Mouse (Mus musculus): ENCODE measurements around the gene Cdca5. TPM values are rescaled to one million over a fixed set of nuclear protein-coding genes. Genes with fewer than 3 reads are reported as not detected.
A peak's percentile ranks its signal among the peaks of the same experiment; 100 is the strongest.

Cdca5 gene
- total RNA-seq, 2 experiments from 2014 or later: 3.8 to 5.0 TPM

DNA sequence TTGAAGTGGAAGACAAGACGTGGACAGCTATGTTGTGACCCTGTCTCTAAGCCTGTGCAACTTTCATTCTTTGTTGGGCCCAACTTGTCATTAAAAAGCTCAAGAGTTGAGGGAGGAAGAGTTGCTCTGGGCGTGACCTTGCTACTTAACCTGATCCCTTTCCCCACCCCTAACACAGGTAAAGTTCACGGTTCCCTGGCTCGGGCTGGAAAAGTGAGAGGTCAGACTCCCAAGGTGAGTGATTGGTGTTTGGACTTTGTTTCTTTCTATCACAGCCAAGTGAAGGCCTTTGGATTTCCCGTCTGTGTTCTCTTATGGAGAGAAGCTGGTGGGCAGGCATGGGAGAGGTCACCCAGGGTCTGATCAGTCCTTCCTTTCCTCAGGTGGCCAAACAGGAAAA is 25.8 kb upstream of the Cdca5 start:
- no peak for DNase-seq
- intact Hi-C loops (cut with DNase I): no loop called here

- intact Hi-C loops (cut with DNase I): loop anchor here (2.0 kb wide), 1 partner anchor 16 kb away; the partner anchor contains the start of gene Vps51
- peak; percentile 96 to 97 for DNase-seq
Measured at GRCm38 (mm10) chr19:6061021-6061533, 23.7 kb upstream of the Cdca5 start, which contains the start of gene Znhit2. Gene Znhit2 (plus strand): TSS chr19:6061192.

DNA sequence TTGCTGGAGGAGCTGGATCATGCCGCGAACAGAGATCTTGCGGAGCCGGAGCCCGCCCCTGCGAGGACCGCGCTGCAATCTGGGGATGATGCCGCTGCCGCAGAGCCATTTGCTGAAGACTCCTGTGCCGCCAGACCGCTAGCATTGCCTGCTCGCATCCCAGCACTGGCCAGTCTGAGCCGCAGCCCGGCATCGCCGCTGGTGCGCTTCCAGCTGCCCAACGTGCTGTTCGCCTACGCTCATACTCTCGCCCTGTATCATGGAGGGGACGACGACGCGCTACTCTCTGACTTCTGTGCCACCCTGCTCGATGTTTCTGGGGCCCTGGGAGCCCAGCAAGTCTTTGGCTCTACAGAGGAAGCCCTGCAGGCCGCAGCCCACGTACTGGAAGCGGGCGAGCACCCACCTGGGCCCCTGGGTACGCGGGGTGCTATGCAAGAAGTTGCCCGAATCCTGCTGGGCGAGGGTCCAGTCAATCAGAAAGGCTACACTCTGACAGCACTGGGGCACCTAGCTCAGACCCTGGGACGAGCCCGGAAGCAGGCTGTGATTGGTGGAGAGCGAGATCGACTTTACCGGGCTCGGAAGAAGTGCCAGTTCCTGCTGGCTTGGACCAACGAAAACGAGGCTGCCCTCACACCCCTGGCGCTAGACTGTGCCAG is 23.0 kb upstream of the Cdca5 start:
- intact Hi-C loops (cut with DNase I): loop anchor here (2.0 kb wide), 1 partner anchor 15 kb away; the partner anchor contains the start of gene Vps51
- peak; percentile 46 to 56 for DNase-seq

- no peak for DNase-seq
- intact Hi-C loops (cut with DNase I): no loop called here
Measured at GRCm38 (mm10) chr19:6062418-6062817, 22.4 kb upstream of the Cdca5 start.

GRCm38 (mm10) chr19:6063081-6063480 is 21.7 kb upstream of the Cdca5 start:
- intact Hi-C loops (cut with DNase I): no loop called here

GRCm38 (mm10) chr19:6066571-6066970 is 18.2 kb upstream of the Cdca5 start:
- intact Hi-C loops (cut with DNase I): no loop called here
- DNase-seq: no peak

More at GRCm38 (mm10) chr19:6063081-6063480, 21.7 kb upstream of the Cdca5 start:
- DNase-seq: no peak

DNA sequence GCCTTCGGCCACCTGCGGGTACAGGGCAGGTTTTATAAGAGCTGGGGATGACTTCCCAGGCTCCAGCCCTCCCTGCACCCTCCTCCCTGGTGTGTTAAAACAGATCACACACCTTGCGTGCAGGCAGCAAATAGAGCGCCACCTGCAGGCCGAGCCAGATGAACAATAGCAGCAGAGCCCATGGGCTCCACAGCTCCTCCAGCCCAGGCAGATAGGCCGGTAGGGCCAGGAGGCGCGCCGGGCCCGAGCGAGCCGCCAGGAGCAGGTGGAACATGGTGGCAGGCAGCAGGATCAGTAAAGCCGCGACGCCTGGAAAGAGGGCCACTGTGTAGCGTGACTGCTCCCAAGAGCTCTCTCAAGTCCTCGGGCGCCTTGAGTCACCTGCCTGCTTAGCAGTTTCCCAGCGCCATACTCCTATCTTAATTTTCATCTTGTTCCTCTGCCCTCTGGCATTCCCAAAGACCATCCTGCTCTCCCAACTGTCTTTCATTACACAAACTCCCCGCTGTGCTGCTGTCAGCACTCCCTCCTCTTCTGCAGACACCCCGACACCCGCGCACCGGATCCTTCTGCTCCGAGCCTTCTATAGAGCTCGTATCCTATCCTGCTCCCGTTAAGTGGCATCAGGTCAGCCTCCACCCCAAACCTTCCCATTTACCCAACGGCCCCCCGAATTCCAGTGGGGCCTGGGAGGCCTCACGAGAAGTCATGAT is 17.6 kb upstream of the Cdca5 start:
- intact Hi-C loops (cut with DNase I): no loop called here
- DNase-seq: peak; percentile 72 to 86

DNA sequence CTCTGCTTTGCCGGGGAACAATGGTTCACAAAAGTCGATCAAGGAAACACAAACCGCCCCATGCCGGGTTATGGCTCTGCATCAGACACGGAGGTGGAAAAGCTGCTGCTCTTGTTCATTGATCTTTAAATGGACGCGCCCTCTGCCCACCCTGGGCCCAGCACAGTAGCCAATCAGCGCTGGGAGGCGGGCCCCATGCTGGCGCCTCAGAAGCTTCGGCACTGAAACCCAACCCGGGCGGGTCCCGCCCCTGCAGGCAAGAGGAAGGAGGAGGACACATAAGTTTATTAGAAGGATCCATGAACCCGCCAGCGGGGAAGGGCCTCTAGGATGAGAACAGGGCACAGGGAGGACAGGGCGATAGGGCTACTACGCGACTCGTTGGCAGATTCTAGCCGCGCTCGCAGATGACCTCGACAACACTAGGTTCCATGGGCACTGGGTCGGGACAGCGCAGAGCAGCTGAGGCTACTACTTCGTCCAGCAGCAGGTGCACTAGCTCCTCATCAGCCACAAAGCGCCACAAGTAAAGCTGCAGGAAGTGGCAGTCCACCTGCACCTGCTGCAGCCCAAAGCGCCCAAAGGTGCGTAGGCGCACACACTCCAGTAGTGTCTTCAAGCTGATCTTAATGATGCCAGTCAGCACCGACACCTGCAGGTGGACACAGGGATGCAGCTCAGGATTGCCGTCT is 16.9 kb upstream of the Cdca5 start, which contains the start of gene Tm7sf2:
Gene Tm7sf2 (minus strand): TSS at position 650 of the 692 bp plus-strand sequence.
- intact Hi-C loops (cut with DNase I): no loop called here
- DNase-seq: peak; percentile 92

- DNase-seq: no peak
- intact Hi-C loops (cut with DNase I): no loop called here
Measured at GRCm38 (mm10) chr19:6068951-6069350, 15.8 kb upstream of the Cdca5 start.

DNA sequence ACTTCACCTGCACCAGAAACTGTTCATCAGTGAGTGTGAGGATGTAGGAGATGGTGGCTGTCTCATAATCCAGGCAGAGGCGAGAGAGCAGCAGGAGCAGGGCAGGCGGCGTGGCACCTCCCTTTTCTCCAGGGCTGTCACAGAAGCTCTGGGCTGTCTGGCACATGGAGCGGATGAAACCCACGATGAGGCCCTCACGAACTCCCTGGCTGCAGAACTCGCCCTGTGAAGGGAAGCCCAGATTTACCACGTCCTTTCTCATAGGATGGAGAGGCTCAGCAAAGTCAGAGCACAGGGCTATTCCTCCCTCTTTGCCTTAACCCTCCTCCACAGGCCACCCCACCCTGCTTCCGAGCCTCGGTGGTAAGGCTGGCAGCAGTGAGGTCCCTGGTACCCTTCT is 14.9 kb upstream of the Cdca5 start:
- intact Hi-C loops (cut with DNase I): no loop called here
- DNase-seq: no peak

- DNase-seq: no peak
- intact Hi-C loops (cut with DNase I): no loop called here
Measured at GRCm38 (mm10) chr19:6070571-6071250, 14.1 kb upstream of the Cdca5 start.

DNA sequence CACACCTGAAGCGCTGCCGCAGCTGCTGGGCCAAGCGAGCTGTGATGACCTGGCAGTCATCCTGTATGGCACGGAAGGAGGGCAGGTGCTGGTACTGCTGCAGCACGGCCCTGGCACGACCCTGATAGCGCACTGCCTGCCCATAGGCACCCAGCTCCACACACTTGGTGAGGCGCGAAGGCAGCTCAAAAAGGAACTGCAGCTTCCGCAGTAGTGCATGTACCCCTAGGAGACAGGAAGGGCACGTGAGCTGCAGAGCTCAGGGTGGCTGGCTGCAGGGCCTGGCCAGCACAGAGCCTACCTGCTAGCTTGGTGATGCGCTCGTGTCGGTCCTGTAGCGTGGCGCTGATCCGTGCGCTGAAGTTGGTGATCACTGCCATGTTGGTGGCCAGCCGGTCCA is 13.5 kb upstream of the Cdca5 start:
- intact Hi-C loops (cut with DNase I): no loop called here
- no peak for DNase-seq

GRCm38 (mm10) chr19:6073889-6074288 is 10.9 kb upstream of the Cdca5 start:
- DNase-seq: no peak
- intact Hi-C loops (cut with DNase I): no loop called here

DNA sequence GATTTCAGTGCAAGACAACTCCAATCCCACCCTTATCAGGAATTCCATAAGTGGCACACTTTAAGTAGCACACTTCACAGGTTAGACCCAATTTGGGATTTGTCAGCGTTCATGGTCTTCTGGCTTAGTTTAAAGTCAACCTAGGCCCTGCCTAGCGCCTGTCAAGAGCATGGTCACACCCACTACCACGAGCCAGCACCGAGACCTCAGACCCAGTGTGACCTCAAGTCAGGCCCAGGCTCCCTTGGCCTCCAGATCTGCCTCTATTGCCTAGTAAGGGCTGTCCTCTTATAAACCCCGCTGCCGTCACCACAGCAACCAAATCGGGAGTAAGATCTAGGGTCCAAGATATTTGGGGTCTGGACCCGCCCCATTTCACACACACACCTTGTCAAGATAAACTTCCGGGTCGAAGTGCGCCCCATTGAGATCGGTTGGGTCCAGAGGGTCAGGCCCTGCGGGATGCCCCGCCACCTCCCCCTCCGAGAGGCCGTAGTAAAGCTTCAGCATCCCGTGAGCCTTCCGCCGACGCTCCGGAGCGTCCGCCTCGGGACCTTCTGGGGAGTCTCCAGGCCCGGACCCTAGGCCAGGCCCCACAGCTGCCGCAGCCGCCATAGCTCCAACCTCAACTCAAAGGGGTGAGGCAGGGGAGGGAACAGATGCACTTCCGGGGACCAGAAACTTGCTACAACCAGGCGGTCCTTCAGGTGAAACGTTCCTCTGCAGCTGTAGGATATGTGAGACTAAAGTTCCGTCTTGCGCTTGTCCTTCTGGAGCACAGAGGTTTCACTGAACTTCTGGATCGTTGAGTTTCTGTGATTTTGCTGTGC is 8.0 kb upstream of the Cdca5 start, which contains the start of gene Vps51:
Gene Vps51 (minus strand): TSS at position 668 of the 830 bp plus-strand sequence.
- peak; percentile 92 to 93 for DNase-seq
- intact Hi-C loops (cut with DNase I): loop anchor here (2.0 kb wide), 1 partner anchor 16 kb away; the partner anchor contains the start of gene Znhit2

DNA sequence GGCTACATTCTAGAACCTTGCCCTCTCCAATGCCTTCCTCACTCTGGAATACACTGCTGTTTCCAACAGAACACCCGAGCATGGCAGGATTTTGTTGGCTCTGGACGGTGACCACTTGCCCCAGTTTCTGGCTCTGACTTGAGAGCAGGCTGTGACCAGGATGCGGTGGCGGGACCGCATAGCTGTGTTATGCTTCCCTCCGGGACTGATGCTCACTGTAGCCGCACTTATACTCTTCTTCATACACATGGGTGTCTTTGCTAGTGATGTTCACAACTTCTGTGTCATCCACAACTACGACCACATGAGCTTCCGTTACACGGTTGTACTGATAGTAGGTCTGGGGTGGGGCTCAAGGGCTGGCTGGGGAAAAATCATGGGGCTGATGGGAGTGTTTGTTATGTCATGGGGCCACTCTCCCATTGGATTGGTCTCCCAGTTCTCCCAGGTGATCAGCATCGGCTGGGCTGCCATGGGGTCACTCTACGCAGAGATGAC is 4.8 kb upstream of the Cdca5 start, which contains the start of gene Tmem262:
Gene Tmem262 (plus strand): TSS at position 51 of the 498 bp plus-strand sequence.
- intact Hi-C loops (cut with DNase I): no loop called here
- DNase-seq: no peak

GRCm38 (mm10) chr19:6082156-6082555 is 2.6 kb upstream of the Cdca5 start, which contains the start of gene Gm28374:
Gene Gm28374 (minus strand): TSS chr19:6082256.
- DNase-seq: no peak
- intact Hi-C loops (cut with DNase I): no loop called here

DNA sequence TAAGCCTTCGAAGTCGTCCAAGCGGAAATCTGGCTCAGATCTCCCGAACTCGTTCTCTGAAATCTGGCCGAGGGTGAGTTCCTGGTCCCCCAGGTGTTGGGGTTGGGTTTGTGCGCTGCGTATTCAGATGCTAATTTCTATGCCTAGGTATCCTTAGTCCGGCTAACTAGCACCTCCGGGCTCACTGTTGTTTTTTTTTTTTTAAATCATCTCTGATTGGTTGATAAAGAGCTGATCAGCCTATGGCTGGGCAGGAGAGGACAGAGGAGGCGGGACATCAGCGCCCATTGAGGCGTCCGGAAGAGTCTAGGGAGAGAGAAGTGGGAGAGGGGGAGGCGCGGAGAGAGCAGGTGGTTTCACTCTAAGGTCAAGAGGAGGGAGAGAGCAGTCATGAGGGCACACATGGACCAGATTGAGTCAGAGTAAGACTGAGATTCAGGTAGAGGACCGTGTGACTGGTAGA is 665 bp downstream of the Cdca5 start:
- DNase-seq: peak; percentile 44 to 51
- intact Hi-C loops (cut with DNase I): loop anchor here (2.0 kb wide), 1 partner anchor 33 kb away; the partner anchor contains the start of gene Sac3d1

DNA sequence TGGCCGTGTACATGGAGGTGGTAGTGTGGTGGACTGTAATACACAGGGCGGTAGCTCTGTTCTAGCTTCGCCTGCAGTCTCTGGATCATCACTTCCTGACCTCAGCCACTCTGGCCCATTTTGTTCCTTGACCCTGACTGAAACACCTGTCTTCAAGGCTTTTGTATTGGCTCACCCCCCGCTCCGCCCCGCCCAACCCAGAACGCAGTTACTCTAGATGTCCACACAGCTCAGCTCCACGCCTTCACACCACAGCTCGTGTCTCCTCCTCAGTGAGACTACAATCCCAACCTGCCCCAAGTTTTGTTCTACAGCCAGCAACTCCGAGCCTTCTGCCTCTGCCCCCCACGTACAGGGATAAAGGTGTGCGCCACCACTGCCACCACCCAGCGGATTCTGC is 4.1 kb downstream of the Cdca5 start:
- intact Hi-C loops (cut with DNase I): no loop called here
- no peak for DNase-seq

DNA sequence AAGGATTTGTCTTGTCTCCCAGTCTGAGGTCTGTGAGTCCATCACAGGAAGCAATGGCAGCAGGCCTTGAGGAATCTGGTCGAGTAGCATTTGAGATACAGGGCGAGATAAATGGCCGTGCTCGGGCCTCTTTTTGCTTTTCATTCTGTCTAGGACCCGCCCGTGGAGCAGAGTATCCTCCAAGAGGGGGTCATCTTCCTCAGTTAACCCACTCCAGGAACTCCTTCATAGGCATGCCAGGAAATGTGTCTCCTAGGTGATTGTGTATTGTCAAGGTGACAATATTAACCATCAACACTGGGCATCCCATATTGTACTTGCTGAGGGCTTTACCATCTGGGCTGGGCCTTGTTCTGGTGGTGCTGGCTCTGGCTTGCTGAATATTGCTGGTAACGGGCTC is 9.3 kb downstream of the Cdca5 start, which contains the start of gene AC131692.1:
Gene AC131692.1 (plus strand): TSS at position 301 of the 400 bp plus-strand sequence.
- DNase-seq: no peak
- intact Hi-C loops (cut with DNase I): no loop called here
